Mouse (Mus musculus): ENCODE measurements around the gene Myo9b. TPM values are rescaled to one million over a fixed set of nuclear protein-coding genes. Genes with fewer than 3 reads are reported as not detected.
"Not testable (repeated sequence)": the region's sequence is repeated elsewhere in the genome, so short reads cannot be mapped to it uniquely, and the experiment has no call there.

Gene Myo9b
- polyA plus RNA-seq, 1 experiment from 2014 or later = 16.0 TPM

DNA sequence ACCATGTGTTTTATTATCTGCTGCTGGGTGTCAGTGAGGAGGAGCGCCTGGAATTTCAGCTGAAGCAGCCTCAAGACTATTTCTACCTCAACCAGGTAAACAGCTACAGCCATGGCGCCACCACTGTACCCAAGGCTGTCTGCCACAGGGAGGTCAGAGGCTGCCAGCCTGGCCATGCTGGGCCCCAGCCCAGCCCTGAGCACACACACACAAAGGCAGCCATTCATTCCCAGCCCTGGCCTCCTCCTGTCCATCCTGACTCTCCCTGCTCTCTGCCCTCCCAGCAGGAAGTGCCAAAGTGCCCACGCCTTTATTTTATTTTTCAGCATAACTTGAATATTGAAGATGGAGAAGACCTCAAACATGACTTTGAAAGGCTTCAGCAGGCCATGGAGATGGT is 50.4 kb downstream of the Myo9b start:
- Histone ChIP-seq H3K27me3 (ENCODE audit: control insufficient read depth, insufficient read depth, low read length) (no peaks in the 10 kb centered on the region), H3K4me2 (ENCODE audit: low read depth, low read length) (no peak overlapping the region), H3K4me3 (ENCODE audit: low read depth, low read length) (no peak overlapping the region), H3K9me3 (ENCODE audit: control insufficient read depth, low read length) (no peaks in the 10 kb centered on the region), H3K36me3 (ENCODE audit: control insufficient read depth, insufficient read depth, low read length) (peaks cover 47% of the 10 kb centered on the region), H3K9ac (replicated peaks; ENCODE audit: low read depth, low read length) (no peak overlapping the region), H3K27ac (ENCODE audit: low read depth, low read length) (no peak overlapping the region), H3K4me1 (ENCODE audit: control insufficient read depth, insufficient read depth, low read length) (no peaks in the 10 kb centered on the region)
- ATAC-seq (ENCODE audit: low read depth) = no peak
- WGBS = 89% methylated on average over 3 of the region's 3 CpGs

DNA sequence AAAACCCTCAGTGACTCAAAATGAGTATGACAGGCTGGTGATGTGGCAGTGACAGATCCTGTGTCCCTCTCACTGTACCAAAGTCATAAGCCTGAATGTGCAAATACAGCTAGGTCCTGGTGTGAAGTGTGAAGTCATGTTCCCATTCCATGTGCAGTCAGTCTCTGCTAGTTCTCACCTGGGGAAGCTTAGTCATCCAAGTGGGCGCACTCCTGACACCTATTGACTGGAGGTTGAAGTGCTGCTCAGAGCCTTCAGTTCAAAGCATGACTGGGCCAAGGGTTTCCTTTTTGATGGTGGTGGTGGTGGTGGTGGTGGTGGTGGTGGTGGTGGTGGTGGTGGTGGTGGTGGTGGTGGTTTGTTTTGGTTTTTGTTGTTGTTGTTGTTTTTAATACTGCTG is 52.3 kb downstream of the Myo9b start:
- H3K4me1 ChIP-seq (ENCODE audit: control insufficient read depth, insufficient read depth, low read length) = no peaks in the 10 kb centered on the region
- ATAC-seq (ENCODE audit: low read depth) = no peak
- H3K27ac ChIP-seq (ENCODE audit: low read depth, low read length) = no peak overlapping the region
- 91% methylated on average over 1 of the region's 1 CpGs for WGBS
- H3K36me3 ChIP-seq (ENCODE audit: control insufficient read depth, insufficient read depth, low read length) = peaks cover 61% of the 10 kb centered on the region
- H3K4me2 ChIP-seq (ENCODE audit: low read depth, low read length) = no peak overlapping the region
- H3K9ac ChIP-seq (replicated peaks; ENCODE audit: low read depth, low read length) = no peak overlapping the region
- H3K27me3 ChIP-seq (ENCODE audit: control insufficient read depth, insufficient read depth, low read length) = no peaks in the 10 kb centered on the region
- H3K9me3 ChIP-seq (ENCODE audit: control insufficient read depth, low read length) = no peaks in the 10 kb centered on the region
- H3K4me3 ChIP-seq (ENCODE audit: low read depth, low read length) = no peak overlapping the region

DNA sequence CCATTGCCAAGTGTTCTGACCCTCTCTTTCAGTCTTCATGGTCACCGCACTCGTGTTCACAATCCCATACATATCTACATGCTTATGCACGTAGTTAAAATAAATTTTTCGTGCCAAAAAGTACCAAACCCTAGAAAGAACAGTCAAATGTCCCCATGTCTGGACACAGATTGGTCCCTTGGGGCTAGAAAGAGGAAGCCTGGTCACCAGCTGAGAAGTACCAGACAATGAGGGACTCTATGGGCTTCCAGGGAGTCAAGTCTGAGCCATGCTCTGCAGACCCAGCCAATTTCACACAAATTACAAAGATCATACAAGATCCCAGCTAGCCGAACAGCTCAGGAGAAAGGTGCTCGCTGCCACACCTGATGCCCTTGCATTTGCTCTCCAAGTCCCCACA is 65.3 kb downstream of the Myo9b start:
- not testable (repeated sequence) for H3K27me3 ChIP-seq (ENCODE audit: control insufficient read depth, insufficient read depth, low read length); H3K4me2 ChIP-seq (ENCODE audit: low read depth, low read length); H3K9me3 ChIP-seq (ENCODE audit: control insufficient read depth, low read length); ATAC-seq (ENCODE audit: low read depth); H3K4me3 ChIP-seq (ENCODE audit: low read depth, low read length); H3K4me1 ChIP-seq (ENCODE audit: control insufficient read depth, insufficient read depth, low read length); H3K9ac ChIP-seq (replicated peaks; ENCODE audit: low read depth, low read length); H3K27ac ChIP-seq (ENCODE audit: low read depth, low read length)
- H3K36me3 ChIP-seq (ENCODE audit: control insufficient read depth, insufficient read depth, low read length) = peaks cover 15% of the 10 kb centered on the region; the same call in 1 of the 2 replicates
- 91% methylated on average over 6 of the region's 6 CpGs for WGBS

DNA sequence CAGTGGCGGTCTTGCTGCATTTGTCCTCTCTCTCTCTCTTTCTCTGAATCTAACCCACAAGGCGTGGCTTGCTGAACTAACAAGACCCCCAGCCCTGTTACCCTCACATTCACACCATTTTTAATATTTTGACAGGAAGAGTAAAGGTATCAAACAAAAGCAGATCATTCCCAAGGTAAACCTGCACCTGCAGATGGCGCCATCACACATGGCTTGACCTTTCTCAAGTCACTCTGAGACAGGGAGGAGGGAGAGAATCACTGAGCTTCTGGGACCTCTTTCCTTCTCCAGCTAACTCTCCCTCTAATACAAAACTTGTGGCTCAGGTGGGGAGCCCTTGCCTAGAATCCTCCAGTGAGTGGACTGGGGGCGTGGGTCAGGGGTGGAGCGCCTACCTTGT is 68.1 kb downstream of the Myo9b start:
- peaks cover 31% of the 10 kb centered on the region for H3K36me3 ChIP-seq (ENCODE audit: control insufficient read depth, insufficient read depth, low read length)
- WGBS = 86% methylated on average over 5 of the region's 5 CpGs
- H3K27me3 ChIP-seq (ENCODE audit: control insufficient read depth, insufficient read depth, low read length) = no peaks in the 10 kb centered on the region
- no peak for ATAC-seq (ENCODE audit: low read depth)
- no peaks in the 10 kb centered on the region for H3K4me1 ChIP-seq (ENCODE audit: control insufficient read depth, insufficient read depth, low read length)
- no peak overlapping the region for H3K4me3 ChIP-seq (ENCODE audit: low read depth, low read length)
- no peaks in the 10 kb centered on the region for H3K9me3 ChIP-seq (ENCODE audit: control insufficient read depth, low read length)
- H3K27ac ChIP-seq (ENCODE audit: low read depth, low read length) = no peak overlapping the region
- no peak overlapping the region for H3K4me2 ChIP-seq (ENCODE audit: low read depth, low read length)
- H3K9ac ChIP-seq (replicated peaks; ENCODE audit: low read depth, low read length) = no peak overlapping the region

DNA sequence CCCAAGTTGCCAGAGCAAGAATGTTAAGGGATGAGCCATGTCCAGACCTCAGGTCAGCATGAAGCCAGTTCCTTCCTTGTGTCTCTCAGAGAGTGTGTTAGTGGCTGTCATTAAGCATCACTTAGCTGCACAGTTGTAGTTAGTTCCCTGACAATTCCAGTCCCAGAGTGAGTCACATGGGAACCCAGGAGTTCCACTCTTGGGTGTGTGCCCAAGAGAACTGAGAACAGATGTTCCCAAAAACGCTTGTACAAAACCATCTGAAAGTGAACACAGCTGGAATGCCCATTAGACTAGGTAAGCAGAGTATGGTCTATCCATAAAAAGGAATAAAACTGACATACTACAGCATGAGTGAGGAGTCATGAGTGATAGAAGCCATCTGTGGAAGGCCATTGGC is 74.1 kb downstream of the Myo9b start:
- WGBS = 92% methylated on average over 1 of the region's 1 CpGs
- ATAC-seq (ENCODE audit: low read depth) = no peak

DNA sequence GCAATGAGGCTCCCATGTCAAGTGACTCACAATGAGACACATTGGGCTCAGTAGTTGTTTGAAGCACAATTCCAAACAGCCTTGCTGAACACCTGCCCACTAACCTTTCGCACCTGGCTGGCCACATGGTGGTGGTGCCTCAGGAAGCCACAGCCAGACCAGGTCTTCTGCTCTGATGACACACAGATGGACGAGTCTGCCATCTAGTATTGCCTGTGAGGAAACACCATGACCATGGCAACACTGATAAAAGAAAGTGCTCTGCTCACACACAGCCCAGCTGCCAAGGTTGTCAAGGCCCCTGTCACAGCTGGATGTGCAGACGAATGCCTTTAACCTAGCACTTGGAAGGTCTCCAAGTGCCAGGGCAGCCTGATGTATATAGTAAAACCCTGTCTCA is 78.6 kb downstream of the Myo9b start:
- no peaks in the 10 kb centered on the region for H3K27me3 ChIP-seq (ENCODE audit: control insufficient read depth, insufficient read depth, low read length)
- H3K9me3 ChIP-seq (ENCODE audit: control insufficient read depth, low read length) = no peaks in the 10 kb centered on the region
- no peak overlapping the region for H3K4me3 ChIP-seq (ENCODE audit: low read depth, low read length)
- H3K4me2 ChIP-seq (ENCODE audit: low read depth, low read length) = no peak overlapping the region
- 86% methylated on average over 3 of the region's 3 CpGs for WGBS
- no peak overlapping the region for H3K27ac ChIP-seq (ENCODE audit: low read depth, low read length)
- ATAC-seq (ENCODE audit: low read depth) = no peak
- H3K36me3 ChIP-seq (ENCODE audit: control insufficient read depth, insufficient read depth, low read length) = peaks cover 68% of the 10 kb centered on the region
- no peak overlapping the region for H3K9ac ChIP-seq (replicated peaks; ENCODE audit: low read depth, low read length)
- H3K4me1 ChIP-seq (ENCODE audit: control insufficient read depth, insufficient read depth, low read length) = no peaks in the 10 kb centered on the region

More for the DNA sequence above, 74.1 kb downstream of the Myo9b start:
- no peaks in the 10 kb centered on the region for H3K9me3 ChIP-seq (ENCODE audit: control insufficient read depth, low read length)
- no peak overlapping the region for H3K4me2 ChIP-seq (ENCODE audit: low read depth, low read length)
- no peak overlapping the region for H3K9ac ChIP-seq (replicated peaks; ENCODE audit: low read depth, low read length)
- no peak overlapping the region for H3K4me3 ChIP-seq (ENCODE audit: low read depth, low read length)
- no peaks in the 10 kb centered on the region for H3K27me3 ChIP-seq (ENCODE audit: control insufficient read depth, insufficient read depth, low read length)
- H3K27ac ChIP-seq (ENCODE audit: low read depth, low read length) = no peak overlapping the region
- no peaks in the 10 kb centered on the region for H3K4me1 ChIP-seq (ENCODE audit: control insufficient read depth, insufficient read depth, low read length)
- peaks cover 59% of the 10 kb centered on the region for H3K36me3 ChIP-seq (ENCODE audit: control insufficient read depth, insufficient read depth, low read length)

DNA sequence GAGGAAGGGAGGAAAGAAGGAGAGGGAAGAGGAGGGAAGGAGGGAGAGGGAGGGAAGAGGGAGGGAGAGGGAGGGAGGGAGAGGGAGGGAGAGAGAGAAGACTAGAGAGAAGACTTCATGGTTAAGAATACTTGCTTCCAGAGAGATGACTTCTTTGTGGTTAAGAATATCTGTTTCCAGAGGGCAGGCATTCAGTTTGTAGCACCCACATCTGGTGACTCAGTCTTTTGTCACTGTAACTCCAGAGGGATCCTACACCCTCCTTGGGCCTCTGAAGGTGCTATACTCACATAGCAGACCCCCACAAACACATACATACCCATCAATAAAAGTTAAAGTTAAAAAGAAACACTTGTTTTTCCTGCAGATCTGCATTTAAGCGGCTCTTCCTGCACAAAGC is 79.0 kb downstream of the Myo9b start:
- 100% methylated on average over 1 of the region's 1 CpGs for WGBS

DNA sequence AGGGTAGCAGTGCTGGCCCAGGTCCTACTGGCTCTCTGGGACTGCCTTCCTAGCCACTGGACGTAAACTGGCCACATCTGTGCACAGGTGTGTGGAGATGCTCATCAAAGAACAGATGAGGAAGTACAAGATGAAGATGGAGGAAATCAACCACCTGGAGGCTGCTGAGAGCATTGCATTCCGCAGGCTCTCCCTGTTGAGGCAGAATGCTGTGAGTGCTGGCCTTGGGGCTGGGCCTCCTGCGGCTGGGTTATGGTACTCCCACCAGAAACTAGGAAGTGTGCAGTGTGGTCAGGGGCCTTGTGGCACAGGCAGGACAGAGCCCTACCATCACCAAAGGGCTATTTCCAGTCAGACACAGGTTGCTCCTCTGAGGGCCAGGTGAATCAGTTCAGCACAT is 85.5 kb downstream of the Myo9b start:
- WGBS = 91% methylated on average over 3 of the region's 3 CpGs
- no peak for ATAC-seq (ENCODE audit: low read depth)
- Histone ChIP-seq H3K4me3 (ENCODE audit: low read depth, low read length) (no peak overlapping the region), H3K27me3 (ENCODE audit: control insufficient read depth, insufficient read depth, low read length) (no peaks in the 10 kb centered on the region), H3K9ac (replicated peaks; ENCODE audit: low read depth, low read length) (no peak overlapping the region), H3K4me1 (ENCODE audit: control insufficient read depth, insufficient read depth, low read length) (no peaks in the 10 kb centered on the region), H3K9me3 (ENCODE audit: control insufficient read depth, low read length) (no peaks in the 10 kb centered on the region), H3K27ac (ENCODE audit: low read depth, low read length) (no peak overlapping the region), H3K4me2 (ENCODE audit: low read depth, low read length) (no peak overlapping the region), H3K36me3 (ENCODE audit: control insufficient read depth, insufficient read depth, low read length) (peaks cover 61% of the 10 kb centered on the region)

More for the DNA sequence above, 79.0 kb downstream of the Myo9b start:
- Histone ChIP-seq H3K36me3 (ENCODE audit: control insufficient read depth, insufficient read depth, low read length) (peaks cover 68% of the 10 kb centered on the region), H3K4me3 (ENCODE audit: low read depth, low read length) (no peak overlapping the region), H3K27me3 (ENCODE audit: control insufficient read depth, insufficient read depth, low read length) (no peaks in the 10 kb centered on the region), H3K9me3 (ENCODE audit: control insufficient read depth, low read length) (no peaks in the 10 kb centered on the region), H3K27ac (ENCODE audit: low read depth, low read length) (no peak overlapping the region), H3K4me2 (ENCODE audit: low read depth, low read length) (no peak overlapping the region), H3K4me1 (ENCODE audit: control insufficient read depth, insufficient read depth, low read length) (no peaks in the 10 kb centered on the region), H3K9ac (replicated peaks; ENCODE audit: low read depth, low read length) (no peak overlapping the region)
- ATAC-seq (ENCODE audit: low read depth) = no peak

DNA sequence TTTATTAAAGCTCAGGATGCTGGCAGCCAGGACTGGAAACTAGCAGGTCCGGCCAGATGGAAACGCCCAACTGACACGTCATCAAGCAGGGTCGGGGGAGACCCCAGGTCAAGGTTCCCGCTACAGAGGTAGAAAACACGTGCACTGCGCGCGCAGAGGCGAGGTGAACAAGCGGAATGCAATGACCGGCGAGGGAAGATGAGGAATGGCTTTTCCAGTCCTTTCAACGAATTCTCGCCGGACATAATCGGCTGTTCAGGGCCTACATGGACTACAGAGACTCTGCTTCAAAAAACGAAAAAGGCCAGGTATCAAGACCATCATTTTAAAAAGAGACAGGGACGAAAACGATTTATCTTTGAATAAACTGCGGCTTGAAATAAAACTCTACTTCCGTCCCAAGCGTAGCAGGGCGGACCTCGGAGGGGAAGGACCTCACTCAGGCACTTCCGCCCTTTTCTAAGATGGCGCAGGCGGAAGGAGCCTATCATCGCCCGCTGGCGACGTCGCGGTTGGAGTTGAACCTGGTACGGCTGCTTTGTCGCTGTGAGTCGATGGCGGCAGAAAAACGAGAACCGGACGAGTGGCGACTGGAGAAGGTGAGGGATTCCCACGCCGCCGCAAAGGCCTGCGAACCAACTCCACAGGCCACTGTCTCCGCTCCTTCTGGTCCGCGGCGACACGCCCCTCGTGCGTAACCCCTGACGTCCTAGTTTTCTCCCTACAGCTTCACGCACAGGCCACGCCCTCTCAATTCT is 94.4 kb downstream of the Myo9b start, which contains the start of gene Use1:
Gene Use1, plus strand, starts transcription at position 78 of the 758 bp plus-strand sequence.
- Histone ChIP-seq H3K4me3 (ENCODE audit: low read depth, low read length) (peak within 1 kb of the TSS; percentile 51), H3K27me3 (ENCODE audit: control insufficient read depth, insufficient read depth, low read length) (no peaks in the 10 kb centered on the region), H3K4me2 (ENCODE audit: low read depth, low read length) (peak within 1 kb of the TSS; percentile 86), H3K9me3 (ENCODE audit: control insufficient read depth, low read length) (no peaks in the 10 kb centered on the region), H3K4me1 (ENCODE audit: control insufficient read depth, insufficient read depth, low read length) (peaks cover 13% of the 10 kb centered on the region), H3K9ac (replicated peaks; ENCODE audit: low read depth, low read length) (peak within 1 kb of the TSS; percentile 62), H3K36me3 (ENCODE audit: control insufficient read depth, insufficient read depth, low read length) (peaks cover 6% of the 10 kb centered on the region; the same call in 1 of the 2 replicates), H3K27ac (ENCODE audit: low read depth, low read length) (peak within 1 kb of the TSS; percentile 93)
- peak; percentile 78 for ATAC-seq (ENCODE audit: low read depth)
- WGBS = under 1% methylated on average over 56 of the region's 56 CpGs

Data from neural tube, embryonic 14.5 days (tissue).